Mouse (Mus musculus) erythroblast, adult 5-6 weeks (primary cell): ENCODE data around the gene Rtkn2. TPM values are rescaled to one million over a fixed set of nuclear protein-coding genes. Genes with fewer than 3 reads are reported as not detected.

Source experiments
- ATAC-seq: replicated peaks from 2 replicates; pipeline ENCODE4 v1.8.0; 2016; ENCODE audit warnings: moderate number of reproducible peaks, mild to moderate bottlenecking, moderate TSS enrichment, inconsistent platforms; ENCODE audit not compliant: poor library complexity, low FRiP score, severe bottlenecking
- total RNA-seq, 2 experiments: library from RNA; stranded (forward) in 1 of 2; stranded (reverse) in 1 of 2; fragments of 150-400 nt in 1 of 2; fragments of 200-764, 138-1000 nt in 1 of 2; gene quantifications; 2 replicates each; pipeline versions ENCODE4 v1.2.3 to v1.2.4; 2015 to 2017; ENCODE audit warnings: low replicate concordance in 2 of 2

The Rtkn2 gene
- total RNA-seq, 2 experiments from 2014 or later: 1.3 to 3.6 TPM

GRCm38 (mm10) chr10:68035707-68036367, 56.5 kb downstream of the Rtkn2 start:
- no peak for ATAC-seq

- ATAC-seq: no peak
These were observed 57.1 kb downstream of the Rtkn2 start for GRCm38 (mm10) chr10:68036368-68036980.

- ATAC-seq: no peak
These were observed 59.7 kb downstream of the Rtkn2 start for GRCm38 (mm10) chr10:68038997-68039624.

GRCm38 (mm10) chr10:68039641-68040205, 60.4 kb downstream of the Rtkn2 start:
- no peak for ATAC-seq

GRCm38 (mm10) chr10:68040394-68040793, 61.0 kb downstream of the Rtkn2 start:
- no peak for ATAC-seq

GRCm38 (mm10) chr10:68043973-68044372, 64.6 kb downstream of the Rtkn2 start:
- no peak for ATAC-seq

GRCm38 (mm10) chr10:68044864-68045263, 65.5 kb downstream of the Rtkn2 start:
- ATAC-seq: no peak

- ATAC-seq: peak; percentile 97
These were observed 69.4 kb downstream of the Rtkn2 start for GRCm38 (mm10) chr10:68048641-68049305.

GRCm38 (mm10) chr10:68050882-68051281, 71.5 kb downstream of the Rtkn2 start:
- ATAC-seq: no peak

- ATAC-seq: no peak
These were observed 72.1 kb downstream of the Rtkn2 start for GRCm38 (mm10) chr10:68051316-68051933.

- no peak for ATAC-seq
These were observed 72.9 kb downstream of the Rtkn2 start for GRCm38 (mm10) chr10:68052307-68052706.

GRCm38 (mm10) chr10:68054131-68054530, 74.8 kb downstream of the Rtkn2 start:
- ATAC-seq: no peak

GRCm38 (mm10) chr10:68054706-68055105, 75.3 kb downstream of the Rtkn2 start:
- ATAC-seq: no peak

- no peak for ATAC-seq
These were observed 78.5 kb downstream of the Rtkn2 start for GRCm38 (mm10) chr10:68057841-68058240.

- no peak for ATAC-seq
These were observed 79.0 kb downstream of the Rtkn2 start for GRCm38 (mm10) chr10:68058378-68058777.

GRCm38 (mm10) chr10:68060590-68061248, 81.3 kb downstream of the Rtkn2 start:
- no peak for ATAC-seq

- ATAC-seq: no peak
These were observed 81.9 kb downstream of the Rtkn2 start for GRCm38 (mm10) chr10:68061249-68061615.

GRCm38 (mm10) chr10:68063806-68064545, 84.6 kb downstream of the Rtkn2 start:
- no peak for ATAC-seq

- no peak for ATAC-seq
These were observed 85.2 kb downstream of the Rtkn2 start for GRCm38 (mm10) chr10:68064571-68064970.
